ENCODE assay signal across 35 mouse cellular contexts in the genomic region with DNA sequence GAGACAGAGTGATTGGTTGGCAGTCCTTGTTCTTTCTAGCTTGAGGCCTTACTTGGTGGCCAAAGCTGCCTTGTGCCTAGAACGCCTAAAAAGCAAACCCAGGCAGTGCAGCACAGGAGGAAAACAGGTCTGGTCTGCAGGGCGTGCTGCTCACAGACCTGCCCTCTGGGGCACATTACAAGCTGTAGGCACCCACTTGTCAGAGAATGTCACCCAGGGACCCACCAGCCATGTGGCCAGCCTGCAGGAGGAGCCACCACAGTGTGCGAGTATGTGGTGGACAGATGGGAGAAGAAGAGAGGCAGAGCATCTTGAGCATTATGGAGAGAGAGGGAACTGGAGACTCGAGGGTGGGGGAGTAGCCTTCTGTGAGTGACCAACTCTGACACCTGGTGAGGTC.
"Had no signal": no experiment of that assay in that cellular context is flagged by ENCODE, and none has a peak within 500 bp of the region (broad histone marks: within the 10 kb centered on the region; RNA-seq: fewer than 3 reads in every experiment).

No protein-coding gene starts in this region.

- H3K27me3 ChIP-seq: heart, embryonic 12.5 days; heart, embryonic 13.5 days; heart, embryonic 15.5 days; hindbrain, embryonic 12.5 days; hindbrain, embryonic 13.5 days; hindbrain, embryonic 15.5 days; intestine, embryonic 15.5 days; kidney, embryonic 15.5 days had no signal

- H3K4me1 ChIP-seq: hindbrain, embryonic 10.5 days; hindbrain, embryonic 15.5 days had no signal

- H3K9ac ChIP-seq: heart, embryonic 12.5 days; heart, embryonic 13.5 days; heart, embryonic 15.5 days; hindbrain, embryonic 12.5 days; hindbrain, embryonic 13.5 days; hindbrain, embryonic 14.5 days; hindbrain, embryonic 15.5 days; intestine, embryonic 15.5 days; kidney, embryonic 15.5 days had no signal

- H3K4me2 ChIP-seq: heart, embryonic 11.5 days; heart, embryonic 12.5 days; heart, embryonic 13.5 days; heart, embryonic 15.5 days; hindbrain, embryonic 12.5 days; hindbrain, embryonic 13.5 days; hindbrain, embryonic 14.5 days; hindbrain, embryonic 15.5 days; intestine, embryonic 15.5 days; kidney, embryonic 15.5 days had no signal

- DNase-seq: heart, postnatal 10 days; heart, postnatal 14 days; heart, postnatal 36 days; heart, postnatal 4 days; kidney, adult 11 months; kidney, adult 18-20 months; kidney, adult 2 months; kidney, adult 8-10 months; kidney, adult 9 months; kidney, postnatal 10 days; kidney, postnatal 14 days; kidney, postnatal 25 days; kidney, postnatal 36 days; kidney, postnatal 4 days; layer of hippocampus, adult 9-11 months; layer of hippocampus, postnatal 36 days had no signal

- H3K9me3 ChIP-seq: heart, embryonic 10.5 days; heart, embryonic 13.5 days; heart, embryonic 15.5 days; hindbrain, embryonic 10.5 days; hindbrain, embryonic 12.5 days; hindbrain, embryonic 13.5 days; hindbrain, embryonic 15.5 days; intestine, embryonic 15.5 days; kidney, embryonic 15.5 days had no signal

- H3K4me3 ChIP-seq: heart, embryonic 10.5 days; heart, embryonic 12.5 days; heart, embryonic 13.5 days; heart, embryonic 15.5 days; hindbrain, embryonic 10.5 days; hindbrain, embryonic 12.5 days; hindbrain, embryonic 13.5 days; hindbrain, embryonic 15.5 days; intestine, embryonic 15.5 days; kidney, embryonic 15.5 days; layer of hippocampus, adult 2 months had no signal

- H3K27ac ChIP-seq: heart, embryonic 10.5 days; heart, embryonic 13.5 days; heart, embryonic 15.5 days; hindbrain, embryonic 10.5 days; hindbrain, embryonic 12.5 days; hindbrain, embryonic 13.5 days; hindbrain, embryonic 14.5 days; hindbrain, embryonic 15.5 days; hindbrain, postnatal 0 days; intestine, embryonic 15.5 days; kidney, postnatal 0 days; layer of hippocampus, adult 2 months had no signal

- ATAC-seq: hindbrain, embryonic 16.5 days; hindbrain, postnatal 0 days; inflammation-experienced regulatory T-cells, adult 6 months; intestine, embryonic 15.5 days; intestine, embryonic 16.5 days; intestine, postnatal 0 days had no signal

- H3K36me3 ChIP-seq: heart, embryonic 10.5 days; heart, embryonic 12.5 days; heart, embryonic 13.5 days; heart, embryonic 15.5 days; hindbrain, embryonic 10.5 days; hindbrain, embryonic 12.5 days; hindbrain, embryonic 13.5 days; hindbrain, embryonic 15.5 days; intestine, embryonic 15.5 days; kidney, embryonic 15.5 days had no signal
